Mouse (Mus musculus): ENCODE data around the gene Cmtm4. TPM values are rescaled to one million over a fixed set of nuclear protein-coding genes. Genes with fewer than 3 reads are reported as not detected.

The Cmtm4 gene
- polyA plus RNA-seq (2016; fragmentation: Nextera tagmentation; extraction: Ambion mirVana): 3.0 and 3.3 TPM in 2 replicates

DNA sequence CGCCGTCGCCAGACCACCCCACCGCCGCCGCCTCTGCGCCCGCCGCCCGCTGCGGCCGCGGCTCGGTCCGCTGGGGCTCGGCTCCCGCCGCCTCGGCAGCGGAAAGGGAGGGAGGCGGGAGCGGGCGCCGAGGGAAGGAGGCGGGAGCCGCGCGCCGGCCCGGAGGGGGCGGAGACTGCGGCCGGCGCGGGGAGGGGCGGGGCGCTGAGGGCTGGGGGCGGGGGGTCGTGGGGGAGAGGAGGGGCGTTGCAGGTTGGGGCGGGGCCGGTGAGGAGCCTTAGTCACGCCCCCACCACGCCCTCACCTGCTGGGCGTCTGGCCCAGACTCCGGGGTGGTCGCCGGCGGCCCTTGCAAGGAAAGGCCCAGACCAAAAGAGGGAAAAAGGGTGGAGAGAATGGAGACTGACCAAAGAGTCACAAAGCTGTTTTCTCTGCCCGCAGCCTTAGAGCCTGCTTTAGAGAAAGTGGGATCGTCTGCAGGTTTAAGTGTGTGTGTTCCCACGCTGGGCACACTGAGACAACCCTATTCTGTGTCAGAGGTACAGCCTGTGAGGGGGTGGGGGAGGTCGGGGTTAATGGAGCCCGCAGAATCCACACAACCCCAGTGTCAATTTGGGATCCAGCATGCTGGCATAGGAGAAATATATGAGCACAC, at the start of gene Cmtm4:
Gene Cmtm4 (minus strand): TSS at position 105 of the 655 bp plus-strand sequence.
- Histone ChIP-seq H3K4me3 (peak within 1 kb of the TSS; percentile 81), H3K36me3 (no peaks in the 10 kb centered on the region), H3K4me1 (peaks cover 14% of the 10 kb centered on the region), H3K27ac (peak within 1 kb of the TSS; percentile 82), H3K4me2 (replicated peaks) (peak within 1 kb of the TSS; percentile 93), H3K9ac (peak within 1 kb of the TSS; percentile 91), H3K27me3 (no peaks in the 10 kb centered on the region), H3K9me3 (0 out of 2 replicates have a peak, but pooled peaks cover 4% of the 10 kb centered on the region)
- WGBS: 6% methylated on average over 17 of the region's 54 CpGs
- ATAC-seq (ENCODE audit: insufficient number of reproducible peaks, insufficient read depth, low FRiP score, low TSS enrichment): peak; percentile 71

DNA sequence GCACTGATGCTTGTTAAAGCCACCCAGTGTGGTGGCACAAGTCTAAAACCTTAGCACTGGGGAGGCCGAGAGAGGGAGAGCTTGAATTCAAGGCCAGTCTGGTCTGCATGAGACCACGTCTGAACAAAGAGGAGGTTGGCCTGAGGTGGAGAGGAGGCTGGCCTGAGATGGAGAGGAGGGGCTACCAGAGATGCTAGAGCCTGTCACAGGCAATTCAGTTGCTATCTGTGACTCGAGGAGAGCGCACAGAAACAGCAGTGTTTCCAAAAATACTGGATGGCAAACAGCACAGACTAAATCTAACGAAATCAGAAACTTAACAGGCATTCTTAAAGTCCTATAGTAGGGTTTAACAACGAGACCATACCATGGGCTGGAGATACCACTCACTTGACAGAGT, 49.6 kb upstream of the Cmtm4 start:
- 62% methylated on average over 6 of the region's 6 CpGs for WGBS
- Histone ChIP-seq H3K9me3 (no peaks in the 10 kb centered on the region), H3K4me2 (replicated peaks) (no peak overlapping the region), H3K27me3 (no peaks in the 10 kb centered on the region), H3K4me3 (no peak overlapping the region), H3K9ac (no peak overlapping the region), H3K27ac (no peak overlapping the region), H3K4me1 (peaks cover 10% of the 10 kb centered on the region), H3K36me3 (peaks cover 3% of the 10 kb centered on the region; the same call in 1 of the 2 replicates)
- ATAC-seq (ENCODE audit: insufficient number of reproducible peaks, insufficient read depth, low FRiP score, low TSS enrichment): no peak

DNA sequence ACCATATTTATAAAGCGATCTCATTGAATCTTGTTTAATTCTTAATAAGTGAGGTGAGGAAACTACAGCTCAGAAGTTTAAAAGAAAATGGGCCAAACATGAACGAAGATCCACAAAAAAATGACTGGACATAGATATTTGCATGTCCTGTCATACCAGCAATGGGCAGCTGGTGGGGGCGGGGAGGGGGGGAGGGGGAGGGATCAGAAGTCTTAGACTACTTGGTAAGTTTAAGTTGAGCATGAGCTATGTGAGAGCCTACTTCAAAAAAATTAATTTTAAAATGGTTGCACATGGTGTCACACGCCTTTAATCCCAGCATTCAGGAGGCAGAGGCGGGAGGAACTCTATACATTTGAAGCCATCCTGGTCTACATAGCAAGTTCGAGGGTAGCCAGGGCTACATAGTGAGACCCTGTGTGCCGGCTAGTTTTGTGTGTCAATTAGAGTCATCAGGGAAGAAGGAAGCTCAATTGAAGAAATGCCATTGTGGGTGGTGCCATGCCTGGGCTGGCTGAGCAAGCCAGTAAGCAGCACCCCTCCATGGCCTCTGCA, 47.6 kb upstream of the Cmtm4 start:
- Histone ChIP-seq H3K27ac (no peak overlapping the region), H3K36me3 (peaks cover 22% of the 10 kb centered on the region), H3K9ac (peak overlapping the region; percentile 91; the same call in 1 of the 2 replicates), H3K27me3 (no peaks in the 10 kb centered on the region), H3K4me3 (peak overlapping the region; percentile 92), H3K9me3 (no peaks in the 10 kb centered on the region), H3K4me1 (peaks cover 10% of the 10 kb centered on the region), H3K4me2 (replicated peaks) (peak overlapping the region; percentile 76; the same call in 1 of the 2 replicates)
- no peak for ATAC-seq (ENCODE audit: insufficient number of reproducible peaks, insufficient read depth, low FRiP score, low TSS enrichment)
- WGBS: 63% methylated on average over 7 of the region's 7 CpGs

DNA sequence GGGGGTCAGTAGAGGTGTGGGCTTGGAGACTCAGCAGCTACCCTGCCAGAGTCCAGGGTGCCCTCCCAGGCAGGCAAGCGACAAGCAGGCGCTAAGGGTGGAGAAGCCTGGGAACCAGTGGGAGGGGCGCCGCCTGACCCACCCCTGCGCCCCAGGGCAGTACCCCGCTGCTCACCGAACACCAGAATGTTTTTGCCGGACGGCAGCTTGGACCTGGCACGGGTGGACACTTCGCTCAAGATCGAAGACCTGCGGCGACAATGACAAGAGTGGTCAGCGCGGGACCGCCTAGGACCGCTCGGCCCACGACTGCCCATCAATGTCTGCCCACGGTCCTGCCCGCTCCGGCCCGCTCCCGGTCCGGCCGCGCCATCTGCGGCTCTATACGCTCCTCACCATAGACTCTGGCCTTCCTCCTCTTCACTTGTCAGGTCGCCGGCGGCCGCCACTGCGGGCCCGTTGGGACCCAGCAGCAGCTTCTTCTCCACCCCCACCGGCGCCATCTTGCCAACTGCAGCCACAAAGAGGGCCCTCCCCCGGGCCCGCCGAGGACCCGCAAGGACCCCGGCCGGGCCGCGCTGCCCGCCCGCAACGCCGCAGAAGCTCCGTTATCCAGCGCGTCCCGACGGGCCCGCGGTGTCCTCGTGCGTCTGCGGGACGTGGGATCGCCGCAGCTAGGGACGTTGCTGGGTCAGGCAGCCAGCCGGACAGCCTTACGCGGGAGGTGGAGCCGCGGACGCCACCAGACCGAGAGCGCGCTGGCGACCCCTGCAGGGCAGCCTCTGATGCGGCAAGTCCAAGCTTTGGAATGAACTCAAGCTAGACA, 46.9 kb upstream of the Cmtm4 start, which contains the start of gene Dync1li2:
Gene Dync1li2 (minus strand): TSS at position 749 of the 826 bp plus-strand sequence.
- H3K4me3 ChIP-seq: peak within 1 kb of the TSS; percentile 92
- H3K9ac ChIP-seq: peak within 1 kb of the TSS; percentile 91
- no peaks in the 10 kb centered on the region for H3K9me3 ChIP-seq
- under 1% methylated on average over 75 of the region's 75 CpGs for WGBS
- peak; percentile 75 for ATAC-seq (ENCODE audit: insufficient number of reproducible peaks, insufficient read depth, low FRiP score, low TSS enrichment)
- H3K4me1 ChIP-seq: peaks cover 10% of the 10 kb centered on the region
- H3K27ac ChIP-seq: peak within 1 kb of the TSS; percentile 88
- H3K27me3 ChIP-seq: no peaks in the 10 kb centered on the region
- peak within 1 kb of the TSS; percentile 76 for H3K4me2 ChIP-seq (replicated peaks)
- H3K36me3 ChIP-seq: peaks cover 27% of the 10 kb centered on the region

DNA sequence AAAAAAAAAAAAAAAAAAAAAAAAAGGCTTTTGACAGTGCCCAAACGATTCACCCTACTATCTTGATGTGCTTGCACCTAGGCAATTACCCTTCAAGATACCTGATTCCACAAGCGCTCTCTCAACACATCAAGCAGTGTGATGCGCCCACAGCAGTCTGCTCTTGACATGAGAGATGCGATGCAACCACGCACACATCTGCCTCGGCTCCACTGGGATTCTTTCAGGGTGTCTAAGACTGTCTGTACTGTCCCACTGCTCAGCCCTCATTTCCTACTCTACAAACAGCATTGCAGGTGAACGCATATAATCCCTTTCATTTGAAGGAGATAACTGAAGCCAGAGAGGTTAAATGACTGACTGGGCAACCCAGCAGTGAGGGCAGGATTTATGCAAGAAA, 46.0 kb upstream of the Cmtm4 start:
- WGBS: 66% methylated on average over 7 of the region's 7 CpGs

DNA sequence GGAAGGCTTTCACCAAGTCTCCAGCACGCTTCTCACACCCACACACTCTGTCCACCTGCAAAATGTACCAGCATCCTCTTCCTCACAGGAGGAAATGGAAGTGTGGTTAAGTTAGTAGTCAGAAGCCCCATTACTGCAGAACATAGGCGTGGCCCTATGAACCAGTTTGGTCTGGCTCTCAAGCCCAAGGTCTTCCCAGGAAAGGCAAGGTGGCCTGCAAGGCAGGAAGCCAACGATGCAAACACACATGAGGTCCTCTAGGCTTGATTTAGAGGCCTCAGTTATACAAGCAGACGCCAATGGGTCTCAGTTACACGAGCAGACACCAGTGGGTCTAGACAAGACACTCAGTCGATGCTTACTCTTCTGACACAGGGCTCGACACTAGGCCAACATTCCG, 43.9 kb upstream of the Cmtm4 start:
- Histone ChIP-seq H3K27ac (no peak overlapping the region), H3K9me3 (no peaks in the 10 kb centered on the region), H3K4me3 (no peak overlapping the region), H3K9ac (no peak overlapping the region), H3K4me1 (peaks cover 10% of the 10 kb centered on the region), H3K27me3 (no peaks in the 10 kb centered on the region), H3K36me3 (peaks cover 57% of the 10 kb centered on the region), H3K4me2 (replicated peaks) (no peak overlapping the region)
- no peak for ATAC-seq (ENCODE audit: insufficient number of reproducible peaks, insufficient read depth, low FRiP score, low TSS enrichment)
- 93% methylated on average over 8 of the region's 8 CpGs for WGBS

More for the DNA sequence above, 46.0 kb upstream of the Cmtm4 start:
- Histone ChIP-seq H3K27me3 (no peaks in the 10 kb centered on the region), H3K4me2 (replicated peaks) (peak overlapping the region; percentile 76), H3K9me3 (no peaks in the 10 kb centered on the region), H3K27ac (no peak overlapping the region), H3K4me3 (peak overlapping the region; percentile 92), H3K36me3 (peaks cover 36% of the 10 kb centered on the region), H3K9ac (peak overlapping the region; percentile 91), H3K4me1 (peaks cover 10% of the 10 kb centered on the region)
- ATAC-seq (ENCODE audit: insufficient number of reproducible peaks, insufficient read depth, low FRiP score, low TSS enrichment): no peak

DNA sequence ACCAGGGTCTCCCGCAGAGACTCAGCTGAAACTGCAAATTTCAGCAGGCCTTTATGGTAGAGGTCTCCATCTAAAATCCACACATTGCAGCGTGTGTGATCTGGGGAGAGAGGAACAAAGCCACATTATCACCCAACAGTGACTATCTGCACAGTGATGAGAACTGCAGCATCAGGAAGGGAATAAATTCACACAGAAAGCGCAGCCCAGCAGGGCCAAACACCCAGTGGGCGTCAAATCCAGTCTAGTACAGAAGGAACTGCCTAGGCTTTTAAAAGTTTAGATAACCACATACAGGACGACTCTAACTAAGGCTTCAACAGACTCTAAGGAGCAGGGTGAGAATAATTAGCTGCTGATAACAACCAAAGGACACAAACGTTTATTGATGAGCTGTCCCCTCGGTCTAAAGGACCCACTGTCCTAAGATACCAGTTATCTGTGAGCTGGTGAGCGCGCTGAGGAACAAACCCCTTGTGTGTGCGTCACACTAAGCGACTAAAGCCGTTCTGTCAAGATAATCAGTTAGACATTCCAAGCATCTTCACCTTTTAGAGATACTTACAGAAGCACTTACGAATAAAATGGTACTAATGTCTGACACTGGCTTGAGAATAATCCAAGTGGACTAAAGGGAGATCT, 42.0 kb upstream of the Cmtm4 start:
- Histone ChIP-seq H3K9ac (no peak overlapping the region), H3K36me3 (peaks cover 74% of the 10 kb centered on the region), H3K27me3 (no peaks in the 10 kb centered on the region), H3K4me1 (peaks cover 10% of the 10 kb centered on the region), H3K4me2 (replicated peaks) (no peak overlapping the region), H3K27ac (no peak overlapping the region), H3K9me3 (no peaks in the 10 kb centered on the region), H3K4me3 (no peak overlapping the region)
- WGBS: 93% methylated on average over 13 of the region's 13 CpGs
- ATAC-seq (ENCODE audit: insufficient number of reproducible peaks, insufficient read depth, low FRiP score, low TSS enrichment): no peak

DNA sequence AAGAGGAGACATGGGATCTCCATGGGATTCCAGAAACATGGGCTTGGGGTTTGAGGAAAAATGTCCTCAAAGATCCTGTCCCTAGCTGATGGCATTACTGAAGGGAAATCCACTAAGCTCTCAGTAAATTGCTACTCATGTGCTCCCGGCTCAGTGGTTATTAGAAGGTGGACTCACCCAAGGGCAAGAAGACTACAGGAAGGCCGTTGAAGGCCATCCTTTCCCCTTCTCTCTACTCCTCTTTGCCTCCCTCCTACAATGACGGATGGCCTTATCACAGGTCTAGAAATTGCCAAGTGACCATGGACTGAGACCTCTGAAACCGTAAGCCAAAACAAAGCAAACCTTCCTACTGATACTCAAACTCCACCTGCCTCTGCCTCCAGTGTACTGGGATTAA, 41.0 kb upstream of the Cmtm4 start:
- Histone ChIP-seq H3K36me3 (peaks cover 84% of the 10 kb centered on the region), H3K27ac (no peak overlapping the region)

DNA sequence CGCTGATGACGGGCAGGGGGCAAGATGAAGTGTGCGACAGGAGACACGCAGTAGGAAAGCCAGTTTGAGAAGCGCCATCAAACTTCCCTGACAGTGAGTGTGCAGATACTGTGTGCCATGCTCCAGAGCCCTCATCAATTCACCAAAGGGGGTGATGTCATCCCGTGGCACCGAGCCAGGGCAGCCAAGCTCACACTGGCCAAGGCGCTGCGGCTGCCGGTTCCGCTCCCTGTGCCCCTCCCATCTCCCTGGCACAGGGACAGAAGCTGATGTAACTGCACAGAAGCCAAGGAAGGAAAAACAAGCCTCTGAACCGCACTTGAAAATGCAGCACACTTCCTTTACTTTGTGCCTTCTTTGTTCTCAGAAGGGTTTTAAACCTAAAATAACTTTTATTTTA, 40.4 kb upstream of the Cmtm4 start:
- Histone ChIP-seq H3K4me1 (peaks cover 2% of the 10 kb centered on the region; the same call in 1 of the 2 replicates), H3K9me3 (no peaks in the 10 kb centered on the region), H3K9ac (no peak overlapping the region), H3K4me2 (replicated peaks) (no peak overlapping the region), H3K27ac (no peak overlapping the region), H3K27me3 (no peaks in the 10 kb centered on the region), H3K36me3 (peaks cover 90% of the 10 kb centered on the region), H3K4me3 (no peak overlapping the region)
- peak; percentile 71; the same call in 1 of the 2 replicates for ATAC-seq (ENCODE audit: insufficient number of reproducible peaks, insufficient read depth, low FRiP score, low TSS enrichment)
- whole genome bisulfite sequencing: 79% methylated on average over 12 of the region's 12 CpGs

More for the DNA sequence above, 41.0 kb upstream of the Cmtm4 start:
- H3K9ac ChIP-seq: no peak overlapping the region
- H3K9me3 ChIP-seq: no peaks in the 10 kb centered on the region
- no peak overlapping the region for H3K4me2 ChIP-seq (replicated peaks)
- no peaks in the 10 kb centered on the region for H3K27me3 ChIP-seq
- peaks cover 7% of the 10 kb centered on the region for H3K4me1 ChIP-seq
- 91% methylated on average over 4 of the region's 4 CpGs for WGBS
- no peak for ATAC-seq (ENCODE audit: insufficient number of reproducible peaks, insufficient read depth, low FRiP score, low TSS enrichment)
- H3K4me3 ChIP-seq: no peak overlapping the region

DNA sequence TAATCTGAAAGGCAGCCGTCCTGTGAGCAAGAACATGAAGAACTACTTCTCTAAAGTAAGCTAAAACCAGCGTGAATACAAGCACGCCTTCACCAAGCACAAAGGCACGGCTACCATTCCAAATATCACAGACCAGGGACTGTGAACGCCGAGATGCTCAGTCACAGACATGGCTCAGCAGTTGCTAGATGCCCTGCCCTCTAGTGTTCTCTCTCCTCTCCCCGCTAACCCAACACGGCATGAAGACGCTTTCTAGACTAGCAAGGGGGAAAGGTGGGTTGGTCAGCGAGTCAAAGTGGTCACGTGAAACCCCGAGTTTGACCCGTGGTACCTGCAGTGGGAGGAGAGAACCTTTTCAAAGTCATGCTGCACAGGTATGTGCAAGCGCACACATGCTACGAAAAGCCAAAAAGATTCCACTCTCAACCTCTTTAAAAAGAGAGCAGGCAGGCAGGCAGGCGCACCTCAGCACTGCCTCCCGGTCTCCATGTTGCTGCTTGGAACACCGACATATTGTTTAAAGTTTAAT, 39.3 kb upstream of the Cmtm4 start:
- Histone ChIP-seq H3K36me3 (peaks cover 95% of the 10 kb centered on the region), H3K4me3 (no peak overlapping the region), H3K4me1 (no peaks in the 10 kb centered on the region)

DNA sequence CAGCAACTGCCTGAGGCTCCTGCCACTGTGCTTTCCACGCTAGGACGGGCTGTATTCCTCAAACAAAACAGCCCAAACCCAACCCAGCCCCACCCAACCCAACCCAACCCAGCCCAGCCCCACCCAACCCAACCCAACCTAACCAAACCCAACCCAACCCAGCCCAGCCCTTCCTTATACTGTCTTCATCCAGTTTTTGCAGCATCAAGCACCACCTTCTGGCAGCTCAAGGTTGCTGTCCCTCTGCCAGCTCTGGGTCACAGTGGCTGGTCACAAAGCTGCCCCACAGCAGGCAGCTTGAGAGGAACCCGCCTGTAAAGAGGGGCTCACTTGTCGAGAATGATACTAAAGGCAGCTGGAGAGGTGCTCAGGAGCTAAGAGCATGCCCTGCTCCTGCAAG, 38.7 kb upstream of the Cmtm4 start:
- Histone ChIP-seq H3K4me1 (no peaks in the 10 kb centered on the region), H3K4me3 (no peak overlapping the region), H3K36me3 (peaks cover 94% of the 10 kb centered on the region), H3K27me3 (no peaks in the 10 kb centered on the region), H3K9ac (no peak overlapping the region), H3K9me3 (no peaks in the 10 kb centered on the region), H3K27ac (no peak overlapping the region), H3K4me2 (replicated peaks) (no peak overlapping the region)
- no peak for ATAC-seq (ENCODE audit: insufficient number of reproducible peaks, insufficient read depth, low FRiP score, low TSS enrichment)
- 74% methylated on average over 4 of the region's 4 CpGs for WGBS

More for the DNA sequence above, 39.3 kb upstream of the Cmtm4 start:
- Histone ChIP-seq H3K27me3 (no peaks in the 10 kb centered on the region), H3K27ac (no peak overlapping the region), H3K9ac (no peak overlapping the region), H3K4me2 (replicated peaks) (no peak overlapping the region), H3K9me3 (no peaks in the 10 kb centered on the region)
- WGBS: 90% methylated on average over 18 of the region's 18 CpGs
- no peak for ATAC-seq (ENCODE audit: insufficient number of reproducible peaks, insufficient read depth, low FRiP score, low TSS enrichment)

Measured in embryonic facial prominence, embryonic 12.5 days (tissue).